Mouse (Mus musculus) ES-Bruce4 (cell line): ENCODE results near the gene Slc29a3.

Source experiments
- CTCF ChIP-seq: IDR thresholded peaks from one replicate; pipeline ENCODE4 v1.8.1; 2011; ENCODE audit warnings: low read depth, low read length
- POLR2A ChIP-seq: IDR thresholded peaks from one replicate; pipeline ENCODE4 v1.8.1; 2011; ENCODE audit warnings: low read length; ENCODE audit not compliant: insufficient read depth

GRCm38 (mm10) chr10:60753261-60753660 lies 667 bp upstream of the Slc29a3 start:
- TF ChIP-seq CTCF (no peak), POLR2A (no peak)
